Mouse (Mus musculus) layer of hippocampus, adult 11-12 months (tissue): ENCODE measurements around the gene Nynrin.

Experiments used
- DNase-seq: peaks from one replicate; pipeline ENCODE4 v3.0.0; 2022; ENCODE audit warnings: low spot score

Gene Nynrin

GRCm38 (mm10) chr14:55878316-55878940 is 24.6 kb downstream of the Nynrin start:
- DNase-seq, result no peak

GRCm38 (mm10) chr14:55879623-55880022 is 25.8 kb downstream of the Nynrin start:
- peak; percentile 84 for DNase-seq

GRCm38 (mm10) chr14:55880982-55881381 is 27.2 kb downstream of the Nynrin start:
- no peak for DNase-seq

- DNase-seq, result no peak
Measured at GRCm38 (mm10) chr14:55882171-55882641, 28.4 kb downstream of the Nynrin start.

- no peak for DNase-seq
Measured at GRCm38 (mm10) chr14:55883149-55883661, 29.4 kb downstream of the Nynrin start.

GRCm38 (mm10) chr14:55883663-55884062 is 29.9 kb downstream of the Nynrin start:
- no peak for DNase-seq

GRCm38 (mm10) chr14:55884166-55884565 is 30.4 kb downstream of the Nynrin start, which contains the start of gene Cbln3:
Gene Cbln3, minus strand, starts transcription at chr14:55884392.
- no peak for DNase-seq

GRCm38 (mm10) chr14:55884713-55885113 is 30.9 kb downstream of the Nynrin start, which contains the start of gene Khnyn:
Gene Khnyn, plus strand, starts transcription at chr14:55884947.
- peak; percentile 81 for DNase-seq

GRCm38 (mm10) chr14:55885114-55885790 is 31.4 kb downstream of the Nynrin start:
- no peak for DNase-seq

- DNase-seq, result peak; percentile 43
Measured at GRCm38 (mm10) chr14:55885791-55886271, 32.0 kb downstream of the Nynrin start.

GRCm38 (mm10) chr14:55886571-55887382 is 33.0 kb downstream of the Nynrin start:
- DNase-seq, result no peak

GRCm38 (mm10) chr14:55897671-55898070 is 43.9 kb downstream of the Nynrin start:
- DNase-seq, result no peak

GRCm38 (mm10) chr14:55898947-55899346 is 45.1 kb downstream of the Nynrin start:
- DNase-seq, result no peak

- DNase-seq, result peak; percentile 84
Measured at GRCm38 (mm10) chr14:55899701-55900413, 46.0 kb downstream of the Nynrin start, which contains the start of gene Sdr39u1. Gene Sdr39u1, minus strand, starts transcription at chr14:55900293.

- no peak for DNase-seq
Measured at GRCm38 (mm10) chr14:55900414-55900755, 46.6 kb downstream of the Nynrin start.

- no peak for DNase-seq
Measured at GRCm38 (mm10) chr14:55905518-55905917, 51.7 kb downstream of the Nynrin start.

GRCm38 (mm10) chr14:55913406-55913805 is 59.6 kb downstream of the Nynrin start:
- no peak for DNase-seq

GRCm38 (mm10) chr14:55918240-55919082 is 64.7 kb downstream of the Nynrin start:
- peak; percentile 90 for DNase-seq

GRCm38 (mm10) chr14:55922475-55923232 is 68.8 kb downstream of the Nynrin start:
- no peak for DNase-seq
